Mouse (Mus musculus) embryonic facial prominence, embryonic 13.5 days (tissue): ENCODE data around the gene Gm11172. TPM values are rescaled to one million over a fixed set of nuclear protein-coding genes. Genes with fewer than 3 reads are reported as not detected.

ENCODE experiments used
- ATAC-seq: fragments of 200-750 bp; cut with Nextera tagmentation; 2 replicates; pipeline ENCODE4 v1.8.0; 2017; ENCODE audit warnings: low read depth; ENCODE audit not compliant: insufficient number of reproducible peaks, insufficient read depth, low FRiP score, low TSS enrichment
- H3K27ac ChIP-seq: fragments of 300-500 bp; sonication (generic); 2 replicates; pipeline ENCODE4 v1.5.1; 2015; ENCODE audit warnings: moderate library complexity, mild to moderate bottlenecking, inconsistent platforms
- H3K27me3 ChIP-seq: fragments of 300-500 bp; sonication (generic); 2 replicates; pipeline ENCODE4 v1.6.1; 2015; ENCODE audit warnings: mild to moderate bottlenecking, inconsistent platforms
- H3K36me3 ChIP-seq: fragments of 300-500 bp; sonication (generic); 2 replicates; pipeline ENCODE4 v1.6.1; 2015; ENCODE audit warnings: mild to moderate bottlenecking, inconsistent platforms
- H3K4me1 ChIP-seq: fragments of 300-500 bp; sonication (generic); 2 replicates; pipeline ENCODE4 v1.6.1; 2015; ENCODE audit warnings: inconsistent platforms
- H3K4me2 ChIP-seq: fragments of 300-500 bp; sonication (generic); 2 replicates; pipeline ENCODE4 v1.6.1; 2015; ENCODE audit warnings: moderate library complexity, mild to moderate bottlenecking, inconsistent platforms
- H3K4me3 ChIP-seq: fragments of 300-500 bp; sonication (generic); 2 replicates; pipeline ENCODE4 v1.5.1; 2015; ENCODE audit warnings: mild to moderate bottlenecking, inconsistent platforms
- H3K9ac ChIP-seq: fragments of 300-500 bp; sonication (generic); 2 replicates; pipeline ENCODE4 v1.6.1; 2015; ENCODE audit warnings: mild to moderate bottlenecking, inconsistent platforms
- H3K9me3 ChIP-seq: fragments of 300-500 bp; sonication (generic); 2 replicates; pipeline ENCODE4 v1.6.1; 2016; ENCODE audit warnings: inconsistent platforms
- WGBS: fragments of 180-500 bp; shearing (Covaris S2); methylation state at CpG from one replicate; pipeline ENCODE4 v1.1.7; 2015; ENCODE audit warnings: mixed read lengths; 5-methylcytosine and 5-hydroxymethylcytosine counted together
- polyA plus RNA-seq: library from polyadenylated mRNA; unstranded; fragments of >200 nt; fragmentation: Nextera tagmentation; extraction: Ambion mirVana; gene quantifications from 2 replicates; pipeline ENCODE4 v1.2.1, GENCODE M21; 2015

The Gm11172 gene
- polyA plus RNA-seq, 1 experiment from 2014 or later = not detected

DNA sequence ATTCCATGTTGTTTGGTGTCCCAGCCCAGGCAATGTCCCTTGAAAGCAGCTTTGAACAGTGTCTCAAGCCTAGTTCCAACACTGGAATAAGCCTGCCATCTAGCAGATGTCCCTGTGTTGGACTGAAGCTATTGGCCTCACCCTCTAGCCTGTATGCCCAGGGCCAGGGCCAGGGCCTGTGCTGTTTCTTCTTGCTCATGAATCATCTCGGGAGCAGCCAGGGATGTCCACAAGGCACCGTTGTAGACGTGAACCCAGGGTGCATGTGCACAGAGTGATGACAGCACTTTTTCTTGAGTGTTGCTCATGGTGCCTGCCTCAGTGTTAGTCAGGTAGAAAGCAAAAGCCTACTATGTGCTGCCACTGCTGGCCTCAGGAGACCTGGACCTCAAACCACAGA is 24.5 kb downstream of the Gm11172 start:
- Histone ChIP-seq H3K9ac (no peak overlapping the region), H3K4me2 (no peak overlapping the region), H3K36me3 (no peaks in the 10 kb centered on the region), H3K4me1 (peaks cover 48% of the 10 kb centered on the region), H3K27ac (no peak overlapping the region), H3K9me3 (no peaks in the 10 kb centered on the region), H3K27me3 (peaks cover 5% of the 10 kb centered on the region; the same call in 1 of the 2 replicates), H3K4me3 (no peak overlapping the region)
- no peak for ATAC-seq
- WGBS = 91% methylated on average over 3 of the region's 3 CpGs

DNA sequence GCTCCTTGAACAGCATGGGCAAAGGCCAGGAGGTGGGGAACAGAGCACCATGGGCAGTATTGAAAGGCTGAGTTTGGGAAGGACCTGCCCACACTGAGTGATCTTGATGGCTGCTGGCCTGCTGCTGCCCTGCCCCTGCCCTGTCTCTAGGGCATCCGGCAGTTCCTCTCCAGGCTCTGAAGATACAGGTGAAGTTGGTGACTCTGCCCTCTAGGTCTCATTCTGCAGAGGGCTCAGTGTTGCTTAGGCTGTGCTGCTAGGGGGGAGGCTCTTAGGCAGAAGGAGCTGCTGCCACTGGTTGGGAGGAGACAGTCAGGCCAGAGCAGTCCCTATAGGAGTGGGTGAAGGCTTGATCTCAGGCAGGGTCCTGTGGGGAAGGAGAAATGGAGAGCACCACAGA is 25.2 kb downstream of the Gm11172 start:
- no peaks in the 10 kb centered on the region for H3K9me3 ChIP-seq
- peak overlapping the region; percentile 86 for H3K27ac ChIP-seq
- H3K9ac ChIP-seq = 0 out of 2 replicates have a peak overlapping the region, but pooled peaks have one; percentile 28
- WGBS = 86% methylated on average over 1 of the region's 1 CpGs
- peak overlapping the region; percentile 35 for H3K4me2 ChIP-seq
- ATAC-seq = no peak
- peaks cover 5% of the 10 kb centered on the region; the same call in 1 of the 2 replicates for H3K27me3 ChIP-seq
- no peak overlapping the region for H3K4me3 ChIP-seq
- H3K4me1 ChIP-seq = peaks cover 55% of the 10 kb centered on the region
- no peaks in the 10 kb centered on the region for H3K36me3 ChIP-seq

DNA sequence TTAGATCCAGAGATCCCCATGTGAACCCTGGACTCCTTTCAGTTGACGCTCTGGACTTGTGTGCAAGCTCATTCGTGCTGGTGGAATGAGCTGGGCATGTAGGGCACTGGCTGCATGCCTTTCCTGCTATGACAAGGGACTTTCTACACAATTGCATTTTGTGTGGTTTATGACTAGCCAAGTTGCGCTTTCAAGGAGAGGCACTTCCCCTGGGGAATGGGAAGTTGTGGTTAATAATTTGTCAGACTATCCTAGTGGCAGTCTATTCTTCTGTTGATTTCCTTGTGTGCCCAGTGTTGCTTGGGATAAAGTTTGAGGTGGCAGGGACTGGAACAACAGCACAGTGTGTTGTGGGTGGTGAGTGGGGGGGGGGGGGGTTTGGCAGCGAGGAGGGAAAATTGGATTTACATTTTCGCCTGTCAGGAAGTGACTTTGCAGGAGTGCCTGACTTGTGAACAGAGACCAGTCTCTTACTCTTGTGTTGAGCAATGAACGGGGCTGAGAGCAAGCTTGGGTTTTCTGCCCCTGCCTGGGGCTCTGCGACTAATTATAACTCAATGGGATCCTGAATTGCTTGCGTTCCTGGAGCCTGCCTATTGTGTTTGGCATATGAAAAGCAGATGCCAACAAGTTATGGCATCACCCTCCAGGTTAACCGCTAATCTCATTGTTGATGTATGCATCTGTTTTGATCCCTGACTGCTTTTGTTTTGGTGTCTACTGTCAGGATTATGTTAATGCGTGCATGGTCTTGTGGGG is 26.0 kb downstream of the Gm11172 start:
- no peak overlapping the region for H3K4me3 ChIP-seq
- no peaks in the 10 kb centered on the region for H3K36me3 ChIP-seq
- WGBS = 16% methylated on average over 10 of the region's 10 CpGs
- H3K27ac ChIP-seq = peak overlapping the region; percentile 86
- peak; percentile 67 for ATAC-seq
- H3K9ac ChIP-seq = 0 out of 2 replicates have a peak overlapping the region, but pooled peaks have one; percentile 28
- H3K9me3 ChIP-seq = no peaks in the 10 kb centered on the region
- peaks cover 3% of the 10 kb centered on the region; the same call in 1 of the 2 replicates for H3K27me3 ChIP-seq
- peaks cover 61% of the 10 kb centered on the region for H3K4me1 ChIP-seq
- peak overlapping the region; percentile 35 for H3K4me2 ChIP-seq

DNA sequence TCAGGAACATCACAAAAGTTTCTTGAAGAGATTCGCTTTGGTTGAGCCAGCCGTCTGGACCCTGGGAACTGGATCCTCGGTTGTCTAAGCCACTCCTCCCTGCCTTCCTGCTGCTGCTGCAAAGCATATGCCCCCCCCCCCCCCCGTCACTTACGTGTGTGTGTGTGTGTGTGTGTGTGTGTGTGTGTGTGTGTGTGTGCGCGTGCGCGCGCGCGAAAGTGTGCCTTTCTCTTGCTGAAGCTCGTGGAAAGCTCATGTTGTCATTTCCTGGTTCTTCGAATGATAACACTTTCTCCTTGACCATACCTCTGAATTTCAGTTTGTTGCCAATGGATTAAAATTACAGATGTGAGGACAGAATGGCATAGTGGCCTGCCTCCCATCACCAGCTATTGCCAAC is 27.3 kb downstream of the Gm11172 start:
- H3K9me3 ChIP-seq = no peaks in the 10 kb centered on the region
- no peak for ATAC-seq
- H3K27me3 ChIP-seq = no peaks in the 10 kb centered on the region
- H3K27ac ChIP-seq = no peak overlapping the region
- peaks cover 68% of the 10 kb centered on the region for H3K4me1 ChIP-seq
- no peak overlapping the region for H3K4me3 ChIP-seq
- H3K9ac ChIP-seq = no peak overlapping the region
- no peaks in the 10 kb centered on the region for H3K36me3 ChIP-seq
- 63% methylated on average over 5 of the region's 14 CpGs for WGBS
- H3K4me2 ChIP-seq = no peak overlapping the region

DNA sequence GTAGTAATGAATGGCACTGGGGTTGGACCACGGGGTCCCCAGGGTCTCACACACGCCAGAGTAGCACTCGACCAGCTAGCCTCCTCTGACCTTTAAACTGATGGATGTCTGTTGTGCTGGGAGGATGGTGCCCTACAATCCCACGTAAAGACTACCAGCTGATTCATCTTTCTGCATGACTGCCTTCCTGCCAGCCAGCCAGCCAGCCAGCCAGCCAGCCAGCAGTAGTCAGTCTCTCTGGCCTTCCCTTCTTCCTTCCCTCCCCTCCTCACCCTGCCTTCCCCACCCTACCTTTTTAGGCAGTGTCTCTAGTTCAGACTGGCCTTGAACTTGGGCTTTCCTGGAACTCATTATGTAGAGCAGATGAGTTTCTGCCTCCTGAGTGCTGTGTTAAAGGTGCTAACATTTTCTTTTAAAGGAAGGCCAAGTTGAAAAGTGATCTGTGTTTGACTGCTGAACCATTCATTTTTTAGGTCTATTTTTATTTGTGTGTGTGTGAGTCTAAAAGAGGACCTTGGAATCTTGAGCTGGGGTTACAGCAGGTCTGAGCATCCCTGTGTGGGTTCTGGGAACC is 29.7 kb downstream of the Gm11172 start:
- WGBS = 67% methylated on average over 4 of the region's 4 CpGs
- Histone ChIP-seq H3K9me3 (no peaks in the 10 kb centered on the region), H3K4me1 (peaks cover 55% of the 10 kb centered on the region), H3K4me2 (no peak overlapping the region), H3K27ac (no peak overlapping the region), H3K4me3 (no peak overlapping the region), H3K9ac (no peak overlapping the region), H3K36me3 (no peaks in the 10 kb centered on the region), H3K27me3 (no peaks in the 10 kb centered on the region)
- ATAC-seq = no peak

DNA sequence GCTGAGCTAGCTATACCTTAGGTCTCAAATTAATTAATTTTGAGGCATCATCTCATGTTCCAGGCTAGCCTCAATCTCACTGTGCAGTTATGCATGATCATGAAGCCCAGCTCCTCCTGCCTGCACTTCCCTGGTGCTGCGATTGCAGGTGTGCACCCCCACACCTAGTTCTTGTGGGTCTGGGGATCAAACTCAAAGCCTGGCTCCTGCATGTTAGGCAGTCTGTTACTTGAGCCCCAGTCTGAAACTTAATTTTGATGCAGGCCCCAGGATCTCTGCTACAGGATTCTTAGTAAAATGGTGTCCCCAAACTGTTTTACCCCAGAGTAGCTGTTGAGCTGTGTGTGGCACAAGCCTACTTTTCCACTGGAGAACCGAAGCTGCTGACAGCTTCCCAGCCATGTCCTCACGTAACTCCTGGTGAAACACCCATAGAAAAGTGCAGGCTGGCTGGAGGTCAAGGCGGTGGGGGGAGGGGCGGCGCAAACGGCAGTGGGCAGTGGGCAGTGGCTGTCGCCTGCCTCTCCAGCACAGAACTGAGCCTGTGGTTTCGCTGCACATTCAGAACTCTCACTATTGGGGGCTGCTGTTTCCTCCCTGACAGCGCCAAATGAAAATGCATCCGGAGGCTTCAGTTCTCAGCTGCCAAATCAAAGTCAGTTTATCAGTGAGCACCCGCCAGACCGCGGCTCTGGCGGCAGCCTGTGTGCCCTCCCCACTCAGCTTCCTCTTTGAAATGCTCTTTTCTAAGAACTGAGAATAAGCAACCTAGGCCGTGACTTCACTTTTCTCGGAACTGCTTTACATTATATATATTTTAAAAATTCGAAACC is 31.0 kb downstream of the Gm11172 start:
- Histone ChIP-seq H3K9me3 (no peaks in the 10 kb centered on the region), H3K27ac (peak overlapping the region; percentile 83), H3K36me3 (no peaks in the 10 kb centered on the region), H3K27me3 (no peaks in the 10 kb centered on the region), H3K9ac (peak overlapping the region; percentile 57), H3K4me1 (peaks cover 51% of the 10 kb centered on the region), H3K4me3 (peak overlapping the region; percentile 21), H3K4me2 (peak overlapping the region; percentile 57)
- WGBS = 15% methylated on average over 18 of the region's 18 CpGs
- no peak for ATAC-seq

DNA sequence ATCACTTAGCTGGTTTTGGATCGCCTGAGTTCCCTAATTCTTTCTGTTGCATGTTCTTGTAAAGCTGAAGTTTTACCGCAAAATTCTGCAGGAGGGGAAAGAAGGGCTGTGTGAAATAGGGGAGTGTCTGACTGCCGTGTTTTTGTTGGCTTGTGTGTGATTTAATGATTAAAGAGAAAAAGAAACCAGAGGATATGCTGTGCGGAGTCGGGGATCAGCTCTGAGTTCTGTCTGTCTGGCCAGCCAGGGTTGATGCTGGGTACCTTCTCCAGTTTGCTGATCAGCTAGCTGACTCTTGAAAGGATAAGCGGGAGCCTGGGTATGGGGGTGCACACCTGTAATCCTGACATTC is 31.6 kb downstream of the Gm11172 start:
- Histone ChIP-seq H3K36me3 (no peaks in the 10 kb centered on the region), H3K4me2 (peak overlapping the region; percentile 57), H3K9ac (no peak overlapping the region), H3K27me3 (no peaks in the 10 kb centered on the region), H3K4me1 (peaks cover 52% of the 10 kb centered on the region), H3K27ac (peak overlapping the region; percentile 83), H3K9me3 (no peaks in the 10 kb centered on the region), H3K4me3 (0 out of 2 replicates have a peak overlapping the region, but pooled peaks have one; percentile 21)
- 47% methylated on average over 6 of the region's 6 CpGs for WGBS
- ATAC-seq = no peak

DNA sequence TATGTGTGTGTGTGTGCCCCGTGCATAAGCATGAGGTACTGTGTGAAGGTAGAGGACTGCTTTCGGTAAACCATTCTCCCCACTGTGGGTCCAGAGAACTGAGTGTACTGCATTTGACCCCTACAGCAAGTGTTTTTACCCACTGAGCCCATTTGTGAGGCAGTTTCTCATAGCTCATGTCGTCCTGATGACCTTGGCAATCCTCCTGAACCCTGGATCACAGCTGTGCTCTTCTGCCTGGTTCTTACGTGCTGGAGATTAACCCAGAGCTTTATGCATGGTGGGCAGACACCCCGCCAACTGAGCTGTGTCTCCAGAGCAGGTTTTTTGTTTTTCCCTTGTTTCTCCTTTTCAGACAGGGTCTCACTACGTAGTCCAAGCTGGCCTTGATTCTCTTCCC is 33.2 kb downstream of the Gm11172 start:
- no peaks in the 10 kb centered on the region for H3K27me3 ChIP-seq
- no peaks in the 10 kb centered on the region for H3K36me3 ChIP-seq
- no peak for ATAC-seq
- no peak overlapping the region for H3K27ac ChIP-seq
- no peak overlapping the region for H3K4me3 ChIP-seq
- 87% methylated on average over 6 of the region's 6 CpGs for WGBS
- H3K9ac ChIP-seq = no peak overlapping the region
- peaks cover 61% of the 10 kb centered on the region for H3K4me1 ChIP-seq
- H3K9me3 ChIP-seq = no peaks in the 10 kb centered on the region
- H3K4me2 ChIP-seq = no peak overlapping the region

DNA sequence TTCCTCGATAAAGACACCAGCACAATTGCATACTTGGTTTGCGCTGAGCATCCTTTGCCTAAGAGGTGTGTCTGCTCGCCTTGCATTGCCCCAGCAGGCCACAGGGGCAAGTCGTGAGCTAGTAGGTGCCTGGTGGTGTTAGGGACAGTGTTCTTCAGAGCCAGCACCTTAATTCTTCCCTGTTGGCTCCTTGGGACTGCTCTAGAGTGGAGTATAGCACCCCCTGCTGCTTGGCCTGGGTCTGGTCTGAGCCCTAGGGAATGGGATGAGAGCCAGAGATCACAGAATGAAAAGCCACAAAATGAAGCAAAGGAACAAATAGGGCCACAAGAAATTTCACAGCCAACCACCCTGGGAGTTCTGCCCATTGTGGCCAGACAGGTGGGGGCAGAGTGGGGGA is 33.8 kb downstream of the Gm11172 start:
- ATAC-seq = no peak
- no peak overlapping the region for H3K9ac ChIP-seq
- peaks cover 66% of the 10 kb centered on the region for H3K4me1 ChIP-seq
- no peak overlapping the region for H3K4me2 ChIP-seq
- H3K4me3 ChIP-seq = no peak overlapping the region
- WGBS = 62% methylated on average over 4 of the region's 4 CpGs
- H3K36me3 ChIP-seq = no peaks in the 10 kb centered on the region
- no peaks in the 10 kb centered on the region for H3K27me3 ChIP-seq
- H3K27ac ChIP-seq = no peak overlapping the region
- no peaks in the 10 kb centered on the region for H3K9me3 ChIP-seq

DNA sequence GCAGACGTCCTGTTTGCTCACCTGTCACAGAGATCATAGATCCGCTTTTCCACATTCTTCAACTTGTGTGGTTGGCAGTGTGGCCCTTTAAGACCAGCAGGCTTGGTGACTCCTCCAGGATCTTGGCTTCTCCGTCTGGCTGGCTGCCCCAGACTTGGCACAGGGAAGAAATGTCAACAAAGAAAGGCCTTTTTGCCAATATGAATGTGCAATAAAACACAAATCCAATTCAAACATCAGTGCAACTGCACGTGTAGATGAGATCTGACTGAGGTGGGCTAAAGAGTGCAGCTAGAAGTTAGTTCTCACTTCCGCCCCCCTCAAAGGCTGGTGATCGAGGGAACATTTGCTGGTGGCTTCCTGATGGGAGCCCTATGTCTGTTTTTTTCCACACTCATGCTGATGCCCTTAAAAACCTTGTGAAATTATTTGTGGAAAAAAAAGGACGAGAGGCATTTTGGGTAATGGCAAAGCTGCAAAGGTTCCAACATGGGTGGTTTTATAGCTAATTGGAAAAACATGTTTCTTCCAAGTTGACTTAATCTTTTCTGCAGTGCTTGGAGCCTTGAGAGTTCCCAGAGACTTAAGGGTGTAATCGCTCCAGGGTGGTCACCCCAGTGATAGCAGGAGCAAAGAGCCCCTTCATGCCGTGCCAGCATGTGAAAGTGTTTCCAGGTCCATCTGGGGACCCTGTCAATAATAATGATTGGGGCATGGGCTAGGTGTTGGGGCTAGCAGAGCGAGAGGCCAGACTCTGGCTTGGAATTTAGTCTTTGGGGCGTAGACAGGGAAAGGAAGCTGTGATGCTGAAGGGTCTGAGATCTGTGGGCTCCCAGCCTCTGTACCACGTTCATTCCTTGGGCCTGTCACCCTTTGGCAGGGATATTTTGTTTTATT is 37.5 kb downstream of the Gm11172 start:
- H3K4me2 ChIP-seq = peak overlapping the region; percentile 32
- H3K4me3 ChIP-seq = no peak overlapping the region
- no peaks in the 10 kb centered on the region for H3K27me3 ChIP-seq
- 29% methylated on average over 12 of the region's 12 CpGs for WGBS
- H3K4me1 ChIP-seq = peaks cover 47% of the 10 kb centered on the region
- H3K27ac ChIP-seq = peak overlapping the region; percentile 87
- peak; percentile 20; the same call in 1 of the 2 replicates for ATAC-seq
- no peak overlapping the region for H3K9ac ChIP-seq
- H3K9me3 ChIP-seq = no peaks in the 10 kb centered on the region
- H3K36me3 ChIP-seq = peaks cover 4% of the 10 kb centered on the region; the same call in 1 of the 2 replicates

DNA sequence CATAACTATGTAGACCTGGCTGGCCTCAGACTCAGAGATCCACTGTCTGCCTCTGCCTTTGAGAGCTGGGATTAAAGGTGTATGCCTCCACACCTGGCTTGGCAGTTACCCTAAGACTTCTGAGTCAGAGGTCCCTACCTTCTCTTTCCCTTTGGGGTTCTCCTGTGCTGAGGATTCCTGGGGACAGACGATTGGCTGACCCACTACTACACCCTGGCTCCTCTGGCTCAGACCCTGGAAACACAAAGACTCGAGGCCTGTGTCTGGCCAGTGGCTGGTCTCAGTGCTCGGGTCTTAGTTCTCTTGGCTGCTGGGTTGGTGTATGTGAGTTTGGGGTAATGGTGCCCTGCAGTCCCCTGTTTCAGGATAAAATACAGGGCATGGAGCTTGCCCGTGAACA is 38.2 kb downstream of the Gm11172 start:
- Histone ChIP-seq H3K9me3 (no peaks in the 10 kb centered on the region), H3K36me3 (peaks cover 4% of the 10 kb centered on the region; the same call in 1 of the 2 replicates), H3K27me3 (no peaks in the 10 kb centered on the region), H3K4me3 (no peak overlapping the region), H3K9ac (no peak overlapping the region), H3K4me2 (peak overlapping the region; percentile 32; the same call in 1 of the 2 replicates), H3K4me1 (peaks cover 48% of the 10 kb centered on the region), H3K27ac (peak overlapping the region; percentile 87)
- 61% methylated on average over 4 of the region's 4 CpGs for WGBS
- no peak for ATAC-seq
